Mouse (Mus musculus): Measurements from ENCODE around the gene Ndufaf5.

- TF ChIP-seq POLR2A (IDR thresholded peaks at IDR 0.05; ENCODE audit: borderline replicate concordance, extremely low read depth, low read depth, low read length) (peak; percentile 71; the same call in 1 of the 2 replicates), CTCF (IDR thresholded peaks at IDR 0.05; ENCODE audit: insufficient read depth, low read length) (no peak)
These were observed at the start of gene Ndufaf5, which contains the start of gene Esf1 for GRCm38 (mm10) chr2:140170127-140170802.
